Mouse (Mus musculus) embryonic facial prominence, embryonic 12.5 days (tissue): ENCODE data around the gene Bicc1. TPM values are rescaled to one million over a fixed set of nuclear protein-coding genes. Genes with fewer than 3 reads are reported as not detected.

Source experiments
- ATAC-seq: fragments of 200-750 bp; cut with Nextera tagmentation; 2 replicates; pipeline ENCODE4 v1.8.0; 2017; ENCODE audit not compliant: insufficient number of reproducible peaks, insufficient read depth, low FRiP score, low TSS enrichment
- H3K27ac ChIP-seq: fragments of 300-500 bp; sonication (generic); 2 replicates; pipeline ENCODE4 v1.5.1; 2016; ENCODE audit warnings: mild to moderate bottlenecking
- H3K27me3 ChIP-seq: fragments of 300-500 bp; sonication (generic); 2 replicates; pipeline ENCODE4 v1.6.1; 2016; ENCODE audit warnings: mild to moderate bottlenecking, moderate library complexity
- H3K36me3 ChIP-seq: fragments of 300-500 bp; sonication (generic); 2 replicates; pipeline ENCODE4 v1.6.1; 2016; ENCODE audit warnings: mild to moderate bottlenecking
- H3K4me1 ChIP-seq: fragments of 300-500 bp; sonication (generic); 2 replicates; pipeline ENCODE4 v1.6.1; 2016
- H3K4me2 ChIP-seq: fragments of 300-500 bp; sonication (generic); replicated peaks from 2 replicates; pipeline ENCODE4 v1.6.1; 2016; ENCODE audit warnings: mild to moderate bottlenecking, moderate library complexity
- H3K4me3 ChIP-seq: fragments of 300-500 bp; sonication (generic); 2 replicates; pipeline ENCODE4 v1.5.1; 2016; ENCODE audit warnings: mild to moderate bottlenecking
- H3K9ac ChIP-seq: fragments of 300-500 bp; sonication (generic); 2 replicates; pipeline ENCODE4 v1.6.1; 2016; ENCODE audit warnings: mild to moderate bottlenecking, moderate library complexity
- H3K9me3 ChIP-seq: fragments of 300-500 bp; sonication (generic); 2 replicates; pipeline ENCODE4 v1.6.1; 2016; ENCODE audit warnings: mild to moderate bottlenecking, moderate library complexity
- WGBS: fragments of 180-500 bp; shearing (Covaris S2); methylation state at CpG from one replicate; pipeline ENCODE4 v1.1.7; 2016; 5-methylcytosine and 5-hydroxymethylcytosine counted together
- polyA plus RNA-seq: library from polyadenylated mRNA; unstranded; fragments of >200 nt; fragmentation: Nextera tagmentation; extraction: Ambion mirVana; gene quantifications from 2 replicates; pipeline ENCODE4 v1.2.1, GENCODE M21; 2016

The Bicc1 gene
- polyA plus RNA-seq, 1 experiment from 2014 or later: 24.2 TPM

DNA sequence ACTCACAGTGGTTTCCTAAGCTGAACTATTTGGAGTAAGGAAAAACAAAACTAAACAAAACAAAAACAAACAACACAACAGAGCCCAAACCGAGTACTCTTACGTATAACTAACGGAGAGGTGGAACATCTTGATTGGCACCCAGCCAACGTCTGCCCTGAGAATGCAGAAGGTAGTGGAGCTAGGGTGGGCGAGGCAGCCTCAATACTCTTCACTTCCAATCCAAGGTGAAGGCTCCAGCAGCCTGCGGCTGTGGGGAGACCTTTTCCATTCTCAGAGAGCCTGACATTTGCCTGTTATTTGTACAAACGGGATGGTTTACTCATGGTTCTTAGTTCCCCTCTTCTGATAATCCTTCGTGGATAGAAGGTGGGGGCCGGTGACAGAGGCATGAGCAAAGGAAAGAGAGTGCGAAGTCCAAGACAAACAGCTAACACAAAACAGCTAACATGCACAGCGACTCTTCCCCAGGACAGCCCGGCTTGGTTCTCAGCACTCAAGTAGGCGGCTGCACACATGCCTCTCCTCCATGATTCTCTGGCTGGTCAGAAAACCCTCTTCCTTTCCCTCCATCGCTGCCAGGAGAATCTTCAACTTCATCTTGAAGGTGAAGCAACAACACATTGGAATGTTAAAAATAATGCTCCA, 39.3 kb downstream of the Bicc1 start:
- Histone ChIP-seq H3K4me2 (no peak overlapping the region), H3K27ac (no peak overlapping the region), H3K9me3 (no peaks in the 10 kb centered on the region), H3K27me3 (no peaks in the 10 kb centered on the region), H3K4me1 (peaks cover 23% of the 10 kb centered on the region), H3K36me3 (no peaks in the 10 kb centered on the region), H3K4me3 (no peak overlapping the region), H3K9ac (no peak overlapping the region)
- 77% methylated on average over 14 of the region's 14 CpGs for WGBS
- no peak for ATAC-seq

DNA sequence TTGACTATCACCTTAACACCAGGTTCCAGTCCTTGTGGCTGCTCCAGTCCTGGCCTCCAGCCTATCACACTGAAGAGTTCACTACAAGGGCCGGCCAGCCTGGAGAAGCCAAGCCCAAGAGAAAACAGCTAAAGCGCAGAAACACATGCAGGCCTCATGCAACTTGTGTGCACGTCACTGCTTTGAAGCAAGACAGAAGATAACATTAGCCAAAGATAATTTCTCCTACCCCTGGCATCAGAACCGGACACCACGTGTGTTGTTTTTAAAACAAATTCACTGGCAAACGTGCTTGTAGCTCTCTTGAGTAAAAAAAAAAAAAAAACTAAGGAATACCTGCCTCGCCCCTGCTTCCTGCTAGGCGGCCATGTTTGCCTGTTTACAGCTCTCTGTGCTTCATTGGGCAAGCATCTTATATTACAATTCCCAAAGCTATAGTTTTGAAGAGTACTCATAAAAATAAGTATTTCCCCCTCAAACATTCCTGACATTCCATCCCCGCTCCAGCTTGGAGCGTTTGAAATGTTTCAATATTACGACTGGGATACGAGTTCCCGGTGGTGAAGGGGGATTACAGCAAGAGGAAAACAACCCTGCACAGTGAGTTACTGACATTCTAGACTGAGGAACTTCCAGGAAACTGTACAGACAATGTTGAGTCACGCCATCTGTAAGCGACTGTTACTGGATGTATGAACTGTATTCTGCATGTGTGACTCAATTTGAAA, 40.2 kb downstream of the Bicc1 start:
- 38% methylated on average over 15 of the region's 15 CpGs for WGBS
- H3K4me3 ChIP-seq: no peak overlapping the region
- no peak for ATAC-seq
- H3K4me1 ChIP-seq: peaks cover 23% of the 10 kb centered on the region
- H3K27ac ChIP-seq: peak overlapping the region; percentile 82
- H3K4me2 ChIP-seq: no peak overlapping the region
- no peaks in the 10 kb centered on the region for H3K36me3 ChIP-seq
- H3K27me3 ChIP-seq: no peaks in the 10 kb centered on the region
- H3K9me3 ChIP-seq: no peaks in the 10 kb centered on the region
- no peak overlapping the region for H3K9ac ChIP-seq

DNA sequence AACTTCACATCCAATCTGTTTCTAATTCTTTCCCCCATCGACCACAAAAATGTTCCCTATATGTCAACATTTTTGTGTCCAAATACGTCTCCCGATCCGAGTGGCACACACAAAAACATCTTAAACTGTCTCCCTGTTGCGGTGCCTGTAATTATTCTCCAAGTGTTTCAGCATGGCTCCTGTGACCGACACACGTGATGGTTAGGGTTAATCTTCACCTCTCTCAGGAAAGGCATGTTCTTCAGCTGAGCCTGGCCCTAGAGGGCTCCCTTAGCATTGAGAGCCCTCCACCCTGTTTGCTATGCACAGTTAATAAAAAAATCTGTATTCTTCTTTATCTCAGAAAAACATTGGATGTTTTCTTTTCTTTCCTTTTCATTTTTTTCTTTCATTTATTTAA, 41.7 kb downstream of the Bicc1 start:
- Histone ChIP-seq H3K27ac (no peak overlapping the region), H3K27me3 (no peaks in the 10 kb centered on the region), H3K4me3 (no peak overlapping the region), H3K9ac (no peak overlapping the region), H3K36me3 (no peaks in the 10 kb centered on the region), H3K9me3 (no peaks in the 10 kb centered on the region), H3K4me2 (no peak overlapping the region), H3K4me1 (peaks cover 23% of the 10 kb centered on the region)
- ATAC-seq: no peak
- 52% methylated on average over 7 of the region's 7 CpGs for WGBS

DNA sequence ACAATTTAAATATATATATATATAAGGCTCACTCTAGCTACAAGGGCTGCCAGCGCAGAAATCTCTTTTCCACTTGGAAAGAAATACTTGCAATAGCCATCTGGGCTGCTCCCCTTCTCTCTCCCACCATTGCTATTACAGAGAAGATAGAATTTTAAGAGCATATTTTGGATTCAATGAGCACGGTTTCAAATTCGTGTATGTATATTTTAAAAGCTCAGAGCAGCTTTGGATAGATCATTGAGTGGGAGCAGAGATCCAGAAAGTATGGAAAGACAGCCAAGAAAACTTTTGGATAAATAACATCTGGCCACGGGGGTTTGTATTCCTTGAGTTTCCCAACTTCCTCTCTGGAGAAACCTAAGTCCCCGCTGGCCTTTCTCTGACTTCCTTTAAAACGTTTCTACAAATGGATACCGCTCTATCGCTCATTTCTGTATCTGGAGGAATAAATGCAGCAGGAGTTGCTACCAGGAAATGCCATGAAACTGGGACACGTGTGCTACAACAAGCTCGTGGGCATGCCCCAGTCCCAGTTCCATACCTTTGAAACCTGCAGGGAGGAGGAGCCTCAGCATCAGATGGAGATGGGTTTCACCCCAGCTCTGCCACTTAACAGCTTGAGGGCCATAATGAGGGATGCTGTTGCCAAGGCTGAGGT, 45.1 kb downstream of the Bicc1 start:
- Histone ChIP-seq H3K4me1 (peaks cover 8% of the 10 kb centered on the region), H3K4me3 (no peak overlapping the region), H3K9ac (no peak overlapping the region), H3K27ac (no peak overlapping the region; the same call in 1 of the 2 replicates), H3K27me3 (no peaks in the 10 kb centered on the region), H3K9me3 (no peaks in the 10 kb centered on the region), H3K4me2 (no peak overlapping the region), H3K36me3 (no peaks in the 10 kb centered on the region)
- 73% methylated on average over 10 of the region's 10 CpGs for WGBS
- no peak for ATAC-seq

DNA sequence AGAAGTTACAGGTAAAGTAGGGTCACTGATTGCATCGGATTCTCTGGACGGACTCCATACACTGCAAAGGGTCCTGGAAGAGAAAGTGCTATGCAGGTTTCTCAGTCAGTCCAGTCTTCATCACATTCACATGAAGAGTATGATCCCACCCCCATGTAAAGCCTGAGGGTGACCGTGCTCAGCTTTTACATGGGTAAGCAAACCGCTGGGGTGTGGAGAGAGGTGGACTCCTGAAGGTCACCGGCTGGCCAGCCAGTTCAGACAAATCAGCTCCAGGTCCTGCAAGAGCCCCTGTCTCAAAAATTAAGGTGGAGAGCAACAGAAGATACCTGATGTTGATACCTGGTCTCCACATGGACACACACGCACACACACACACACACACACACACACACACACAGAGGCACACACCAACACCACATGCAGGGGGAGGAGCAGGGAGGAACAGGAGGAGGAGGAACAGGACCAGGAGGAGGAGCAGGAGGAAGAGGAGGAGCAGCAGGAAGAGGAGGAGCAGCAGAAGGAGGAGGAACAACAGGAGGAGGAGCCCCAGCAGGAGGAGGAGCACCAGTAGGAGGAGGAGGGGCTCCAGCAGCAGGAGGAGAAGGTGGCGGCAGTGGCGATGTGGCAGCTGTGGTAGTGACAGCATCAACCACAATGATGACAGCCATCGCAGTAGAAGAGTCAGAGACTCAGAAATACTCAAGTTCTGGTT, 52.9 kb downstream of the Bicc1 start:
- Histone ChIP-seq H3K4me2 (no peak overlapping the region), H3K36me3 (no peaks in the 10 kb centered on the region), H3K27me3 (no peaks in the 10 kb centered on the region), H3K9ac (no peak overlapping the region), H3K4me3 (no peak overlapping the region), H3K27ac (no peak overlapping the region), H3K4me1 (no peaks in the 10 kb centered on the region), H3K9me3 (no peaks in the 10 kb centered on the region)
- 96% methylated on average over 9 of the region's 9 CpGs for WGBS
- ATAC-seq: no peak

DNA sequence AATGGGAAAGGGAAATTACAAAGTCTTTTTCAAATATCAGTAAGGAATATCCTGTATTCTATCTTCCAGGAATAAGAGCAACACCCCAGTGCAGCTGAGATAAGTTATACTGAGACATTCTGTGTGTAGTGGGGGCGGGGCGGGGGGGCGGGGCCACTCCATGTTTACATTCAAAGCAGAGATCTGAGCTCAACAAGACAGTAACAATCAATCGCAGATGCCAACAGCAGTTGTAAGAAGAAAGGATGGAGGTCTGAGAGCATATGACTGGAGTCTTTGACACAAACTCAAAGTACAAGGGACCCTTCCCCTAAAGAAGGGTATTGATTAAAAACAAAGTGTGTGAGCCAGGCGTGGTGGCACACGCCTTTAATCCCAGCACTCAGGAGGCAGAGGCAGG, 54.7 kb downstream of the Bicc1 start:
- no peak for ATAC-seq
- no peaks in the 10 kb centered on the region for H3K9me3 ChIP-seq
- 72% methylated on average over 6 of the region's 6 CpGs for WGBS
- H3K4me2 ChIP-seq: no peak overlapping the region
- no peaks in the 10 kb centered on the region for H3K27me3 ChIP-seq
- no peak overlapping the region for H3K4me3 ChIP-seq
- H3K4me1 ChIP-seq: no peaks in the 10 kb centered on the region
- H3K36me3 ChIP-seq: no peaks in the 10 kb centered on the region
- no peak overlapping the region for H3K27ac ChIP-seq
- H3K9ac ChIP-seq: no peak overlapping the region

DNA sequence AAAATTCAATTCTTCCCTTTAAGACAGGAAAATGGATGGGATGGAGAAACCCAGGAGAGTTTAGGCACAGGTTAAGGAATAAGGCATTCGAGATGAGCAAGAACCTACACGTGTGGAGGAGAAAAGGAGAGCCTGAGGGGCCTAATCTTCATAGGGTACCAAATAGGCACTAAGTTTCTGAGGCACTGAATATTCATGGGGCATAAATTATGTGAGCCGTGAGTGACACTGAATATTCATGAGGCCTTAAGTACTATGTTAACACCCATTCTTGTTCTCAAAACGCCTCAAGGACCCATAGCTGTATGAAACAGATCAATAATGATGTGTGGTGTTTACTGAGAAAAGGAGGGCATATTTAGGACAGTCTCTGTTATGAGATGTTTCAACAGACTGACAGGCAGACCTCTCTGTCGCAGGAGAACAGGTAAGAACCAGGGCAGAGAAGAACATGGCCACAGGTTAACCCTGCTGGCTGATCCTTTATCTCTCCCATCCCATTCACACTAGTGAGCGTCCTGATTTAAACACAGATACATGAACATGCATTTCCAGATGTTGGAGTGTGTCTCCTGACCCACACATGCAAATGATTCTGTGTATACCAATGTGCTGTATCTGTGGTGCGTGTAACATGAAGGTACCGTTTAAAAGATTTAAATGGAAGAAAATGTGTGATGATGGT, 58.5 kb downstream of the Bicc1 start:
- H3K9me3 ChIP-seq: no peaks in the 10 kb centered on the region
- H3K27me3 ChIP-seq: no peaks in the 10 kb centered on the region
- H3K4me3 ChIP-seq: no peak overlapping the region
- no peaks in the 10 kb centered on the region for H3K36me3 ChIP-seq
- ATAC-seq: no peak
- no peak overlapping the region for H3K9ac ChIP-seq
- H3K27ac ChIP-seq: no peak overlapping the region
- no peak overlapping the region for H3K4me2 ChIP-seq
- no peaks in the 10 kb centered on the region for H3K4me1 ChIP-seq
- WGBS: 77% methylated on average over 8 of the region's 8 CpGs

DNA sequence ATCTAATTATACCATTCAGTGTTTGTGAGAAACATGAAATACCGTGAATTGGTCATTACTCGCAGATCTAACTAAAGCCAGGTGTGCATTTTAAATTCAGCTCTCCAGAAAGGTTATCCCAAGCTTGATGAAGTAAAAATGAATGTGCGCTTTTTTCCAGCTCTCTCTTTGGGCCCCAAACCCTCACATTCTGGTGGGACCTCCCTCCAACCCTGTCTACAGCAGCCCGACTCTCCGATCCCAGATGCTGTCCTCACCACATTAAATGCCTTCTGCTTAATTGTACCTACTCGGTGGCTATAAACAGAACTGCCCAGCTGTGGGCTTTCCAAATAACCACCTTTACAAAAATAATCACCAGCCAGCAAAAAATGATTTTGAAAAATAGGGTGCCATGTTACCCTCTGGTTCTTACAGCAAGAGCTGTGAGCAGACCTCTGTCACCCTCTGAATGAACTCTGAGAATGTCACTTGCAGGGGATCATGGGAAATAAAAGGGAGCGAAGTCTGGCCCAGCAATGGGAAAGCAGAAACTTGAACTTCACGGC, 64.7 kb downstream of the Bicc1 start:
- no peak overlapping the region; the same call in 1 of the 2 replicates for H3K27ac ChIP-seq
- H3K9me3 ChIP-seq: no peaks in the 10 kb centered on the region
- H3K4me3 ChIP-seq: no peak overlapping the region
- no peak for ATAC-seq
- 46% methylated on average over 8 of the region's 8 CpGs for WGBS
- peaks cover 9% of the 10 kb centered on the region; the same call in 1 of the 2 replicates for H3K4me1 ChIP-seq
- no peaks in the 10 kb centered on the region for H3K27me3 ChIP-seq
- H3K4me2 ChIP-seq: no peak overlapping the region; the same call in 1 of the 2 replicates
- H3K9ac ChIP-seq: no peak overlapping the region
- H3K36me3 ChIP-seq: no peaks in the 10 kb centered on the region

DNA sequence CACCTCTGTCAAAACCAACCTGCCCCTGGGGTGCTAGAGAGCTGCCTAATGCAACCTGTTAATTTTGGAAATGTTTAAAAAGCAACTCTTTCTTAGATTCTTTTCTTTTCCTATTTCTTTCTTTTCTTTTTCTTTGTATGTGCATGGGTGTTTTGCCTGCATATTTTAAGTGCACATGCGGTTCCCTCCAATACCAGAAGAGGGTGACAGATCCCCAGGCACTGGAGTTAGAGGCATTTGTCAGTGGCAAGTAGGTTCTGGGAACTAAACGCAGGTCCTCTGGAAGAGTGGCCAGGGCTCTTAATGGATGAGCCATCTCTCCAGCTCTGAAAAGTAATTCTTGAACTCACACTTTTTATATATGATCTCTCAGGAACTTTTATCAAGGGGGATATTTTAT, 66.2 kb downstream of the Bicc1 start:
- Histone ChIP-seq H3K27me3 (no peaks in the 10 kb centered on the region), H3K4me1 (peaks cover 9% of the 10 kb centered on the region; the same call in 1 of the 2 replicates), H3K36me3 (no peaks in the 10 kb centered on the region), H3K4me3 (no peak overlapping the region), H3K4me2 (no peak overlapping the region), H3K9me3 (no peaks in the 10 kb centered on the region), H3K9ac (no peak overlapping the region), H3K27ac (no peak overlapping the region)
- ATAC-seq: no peak
- 88% methylated on average over 2 of the region's 2 CpGs for WGBS

DNA sequence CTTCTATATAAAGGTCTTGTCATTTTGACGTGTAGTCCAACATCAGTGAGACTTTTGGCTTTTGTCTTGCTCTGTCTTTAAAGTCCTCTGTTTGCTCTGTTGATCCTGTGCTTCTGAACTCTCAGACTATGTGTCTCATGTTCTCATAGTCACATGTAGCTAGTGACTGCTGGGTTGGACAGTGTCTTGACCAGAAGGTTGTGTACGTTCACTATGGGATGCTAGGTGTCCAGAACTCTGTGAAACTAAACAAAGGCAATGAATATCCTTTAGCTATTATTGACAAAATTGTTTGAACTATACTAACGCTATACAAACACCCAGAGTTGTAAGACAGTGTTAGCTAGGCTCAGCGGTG, 72.2 kb downstream of the Bicc1 start:
- Histone ChIP-seq H3K9me3 (no peaks in the 10 kb centered on the region), H3K9ac (no peak overlapping the region), H3K4me3 (no peak overlapping the region), H3K27me3 (no peaks in the 10 kb centered on the region), H3K4me2 (no peak overlapping the region), H3K36me3 (no peaks in the 10 kb centered on the region), H3K27ac (no peak overlapping the region), H3K4me1 (peaks cover 5% of the 10 kb centered on the region; the same call in 1 of the 2 replicates)
- 81% methylated on average over 4 of the region's 4 CpGs for WGBS
- no peak for ATAC-seq
